Mouse (Mus musculus): ENCODE measurements around the gene Cetn3.

Cetn3 gene

GRCm38 (mm10) chr13:81824576-81825330 is 41.9 kb downstream of the Cetn3 start:
- DNase-seq: no peak

GRCm38 (mm10) chr13:81828486-81828885 is 45.6 kb downstream of the Cetn3 start:
- DNase-seq: no peak

- no peak for DNase-seq
These were observed 49.0 kb downstream of the Cetn3 start for GRCm38 (mm10) chr13:81831838-81832237.

- no peak for DNase-seq
These were observed 53.7 kb downstream of the Cetn3 start for GRCm38 (mm10) chr13:81836386-81837177.

- no peak for DNase-seq
These were observed 55.1 kb downstream of the Cetn3 start for GRCm38 (mm10) chr13:81838016-81838415.

GRCm38 (mm10) chr13:81838948-81839347 is 56.1 kb downstream of the Cetn3 start:
- DNase-seq: no peak

GRCm38 (mm10) chr13:81840246-81840645 is 57.4 kb downstream of the Cetn3 start:
- no peak for DNase-seq

- DNase-seq: no peak
These were observed 57.8 kb downstream of the Cetn3 start for GRCm38 (mm10) chr13:81840646-81841045.

- DNase-seq: no peak
These were observed 59.4 kb downstream of the Cetn3 start for GRCm38 (mm10) chr13:81842278-81842677.
